Comparison of ENCODE assay signal across 29 mouse cellular contexts in the genomic region with DNA sequence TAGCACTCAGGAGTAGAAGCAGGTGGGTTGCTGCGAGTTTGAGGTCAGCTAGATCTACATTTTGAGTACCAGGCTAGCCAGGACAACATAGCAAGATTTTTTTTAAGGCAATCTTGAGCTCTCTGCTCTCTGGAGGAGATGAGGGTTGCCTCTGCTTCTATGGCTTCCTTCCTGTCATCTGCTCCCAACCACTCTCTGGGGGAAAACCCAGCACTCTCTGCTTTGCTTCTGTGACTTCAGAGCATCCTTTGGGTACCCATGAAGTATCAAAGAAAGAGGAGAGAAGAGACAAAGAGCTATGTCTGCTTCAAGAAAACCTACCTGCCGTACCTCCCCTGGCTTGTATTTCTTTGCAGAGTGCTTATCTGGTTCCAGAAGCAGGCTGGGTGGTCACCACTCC. TPM values are rescaled to one million over a fixed set of nuclear protein-coding genes. Genes with fewer than 3 reads are reported as not detected.
DNase-seq lines count a peak whose midpoint lies in the region; ATAC-seq and TF ChIP-seq lines count a peak whose summit lies in the region.
"Had no signal": no experiment of that assay in that cellular context is flagged by ENCODE, and none has a peak within 500 bp of the region (broad histone marks: within the 10 kb centered on the region; RNA-seq: fewer than 3 reads in every experiment).

No protein-coding gene starts in this region.

- DNase-seq in thymus, adult 2 months, result no peak
- DNase-seq in thymus, postnatal 14 days, result no peak
- DNase-seq in CD4-positive, CD25-positive, alpha-beta regulatory T cell, adult 2 months (ENCODE audit: low read depth, low spot score), result peak; percentile 58
- DNase-seq in T-cell, adult 2 months (ENCODE audit: low spot score), result peak; percentile 17
- DNase-seq in testis, postnatal 10 days (ENCODE audit: low spot score), result no peak
- no peak for DNase-seq in B cell, adult 2 months
- no peak for DNase-seq in frontal cortex, adult 2 months (ENCODE audit: extremely low spot score in 1 of 2, low spot score in 1 of 2)
- DNase-seq: adrenal gland, postnatal 10 days; adrenal gland, postnatal 36 days; cerebellum, adult 18-20 months; cerebellum, adult 9-10 months; cerebellum, postnatal 14 days; gastrocnemius, adult 2 months; gastrocnemius, postnatal 14 days; heart, adult 2 months; kidney, adult 18-20 months had no signal

- no peak for TF ChIP-seq POLR2A in thymus, adult 2 months (IDR thresholded peaks at IDR 0.05; ENCODE audit: control insufficient read depth, extremely low read depth, insufficient read depth, low read length, poor library complexity)

- peak; percentile 64 for ATAC-seq in inflammation-experienced regulatory T-cells, adult 6 months
- ATAC-seq: forebrain, embryonic 13.5 days; forebrain, embryonic 16.5 days; intestine, embryonic 16.5 days; Patski had no signal

- WGBS in thymus, adult 2 months, result 89% methylated on average over 2 of the region's 2 CpGs

- peak overlapping the region; percentile 23; the same call in 1 of the 2 replicates for H3K27ac ChIP-seq in thymus, adult 2 months (ENCODE audit: control insufficient read depth, insufficient read depth, low read length)
- H3K27ac ChIP-seq: forebrain, embryonic 10.5 days; forebrain, embryonic 13.5 days; gastrocnemius, adult 2 months; heart, adult 2 months; hindbrain, embryonic 12.5 days; hindbrain, embryonic 15.5 days had no signal

- H3K4me1 ChIP-seq in thymus, adult 2 months (replicated peaks; ENCODE audit: control insufficient read depth, insufficient read depth, low read length), result peaks cover 28% of the 10 kb centered on the region

- TF ChIP-seq CTCF in thymus, adult 2 months (IDR thresholded peaks at IDR 0.05; ENCODE audit: borderline replicate concordance, control insufficient read depth, extremely low read depth, insufficient read depth, low read length, poor library complexity), result no peak

- H3K4me3 ChIP-seq in thymus, adult 2 months (ENCODE audit: control insufficient read depth, insufficient read depth, low read length), result no peak overlapping the region
- H3K4me3 ChIP-seq: forebrain, embryonic 10.5 days; forebrain, embryonic 13.5 days; gastrocnemius, adult 2 months; heart, adult 2 months; hindbrain, embryonic 12.5 days; hindbrain, embryonic 15.5 days had no signal

- no peaks in the 10 kb centered on the region for H3K27me3 ChIP-seq in thymus, adult 2 months (ENCODE audit: control insufficient read depth, insufficient read depth, low read length)
- H3K27me3 ChIP-seq: hindbrain, embryonic 15.5 days; Patski had no signal

- H3K36me3 ChIP-seq in thymus, adult 2 months (ENCODE audit: control insufficient read depth, insufficient read depth, low read length), result peaks cover 61% of the 10 kb centered on the region
- H3K36me3 ChIP-seq: forebrain, embryonic 10.5 days; hindbrain, embryonic 12.5 days; hindbrain, embryonic 15.5 days had no signal

RNA-seq across cellular contexts. Expression of gene Arl8a, which starts 2.7 kb away (rescaled TPM):
- 54.7 and 59.4 TPM in 2 replicates for polyA plus RNA-seq in thymus, adult 2 months (2012; rRNA removed)
- polyA plus RNA-seq in inflammation-experienced regulatory T-cells, adult 6 months (2017; shearing (Covaris generic)), result 10 to 100 TPM; 10.6 to 19.4 (median 14.2) TPM
- 337 and 341 TPM in 2 replicates for polyA plus RNA-seq in frontal cortex, adult 2 months (2012; rRNA removed)

RNA-seq across cellular contexts. Expression of gene Ptpn7, which starts 11.4 kb away (rescaled TPM):
- polyA plus RNA-seq in thymus, adult 2 months (2012; rRNA removed), result 219 and 275 TPM in 2 replicates
- polyA plus RNA-seq in inflammation-experienced regulatory T-cells, adult 6 months (2017; shearing (Covaris generic)), result 100 to 1,000 TPM; 161 to 188 (median 171) TPM
- 0.19 and 0.20 TPM in 2 replicates for polyA plus RNA-seq in frontal cortex, adult 2 months (2012; rRNA removed)

RNA-seq across cellular contexts. Expression of gene Gpr37l1, which starts 23.5 kb away (rescaled TPM):
- 0.50 and 0.77 TPM in 2 replicates for polyA plus RNA-seq in thymus, adult 2 months (2012; rRNA removed)
- polyA plus RNA-seq in inflammation-experienced regulatory T-cells, adult 6 months (2017; shearing (Covaris generic)), result not detected
- 265 and 291 TPM in 2 replicates for polyA plus RNA-seq in frontal cortex, adult 2 months (2012; rRNA removed)
- polyA plus RNA-seq: C2C12; embryonic facial prominence, embryonic 11.5 days; forebrain, embryonic 10.5 days; forebrain, embryonic 13.5 days; heart, embryonic 11.5 days; heart, embryonic 14.5 days; heart, postnatal 0 days had no signal

RNA-seq across cellular contexts. Expression of gene Lgr6, which starts 38.9 kb away (rescaled TPM):
- 1.3 and 1.5 TPM in 2 replicates for polyA plus RNA-seq in thymus, adult 2 months (2012; rRNA removed)
- under 1 TPM in 2 of 3 experiments, not detected in 1; 0.05 to 0.28 TPM for polyA plus RNA-seq in inflammation-experienced regulatory T-cells, adult 6 months (2017; shearing (Covaris generic))
- polyA plus RNA-seq in frontal cortex, adult 2 months (2012; rRNA removed), result 19.1 and 21.3 TPM in 2 replicates

Comparison
In these comparisons a context has a peak if more than half of its experiments do, and no peak if none do; other contexts are left out.
1. DNase-seq: peak in CD4-positive, CD25-positive, alpha-beta regulatory T cell, adult 2 months (single experiment) and T-cell, adult 2 months (single experiment); none in thymus, adult 2 months (single experiment), thymus, postnatal 14 days (single experiment), testis, postnatal 10 days (single experiment), B cell, adult 2 months (0 of 2) and frontal cortex, adult 2 months (0 of 2).
2. RNA of gene Ptpn7, which starts 11.4 kb away (polyA plus RNA-seq): 219 to 275 TPM in thymus, adult 2 months and 161 to 188 TPM in inflammation-experienced regulatory T-cells, adult 6 months; 0.19 to 0.20 TPM in frontal cortex, adult 2 months; every median in the first group is over 100 times any median in the second.
3. RNA of gene Gpr37l1, which starts 23.5 kb away (polyA plus RNA-seq): 265 to 291 TPM in frontal cortex, adult 2 months; 0.50 to 0.77 TPM in thymus, adult 2 months and not detected in inflammation-experienced regulatory T-cells, adult 6 months; every median in the first group is over 100 times any median in the second.